Mouse (Mus musculus): ENCODE measurements at regions not wholly inside any gene's neighbourhood (a gene's known extent, or its start where the extent isn't known, plus 50 kb on each side); places are given as distances from the start of the nearest gene placed in this dataset.

GRCm38 (mm10) chr4:29034406-29034805 is 221.5 kb downstream of the Epha7 start:
- DNase-seq (ENCODE audit: low spot score in 2 of 2): no peak
- intact Hi-C loops (cut with DNase I): no loop called here

DNA sequence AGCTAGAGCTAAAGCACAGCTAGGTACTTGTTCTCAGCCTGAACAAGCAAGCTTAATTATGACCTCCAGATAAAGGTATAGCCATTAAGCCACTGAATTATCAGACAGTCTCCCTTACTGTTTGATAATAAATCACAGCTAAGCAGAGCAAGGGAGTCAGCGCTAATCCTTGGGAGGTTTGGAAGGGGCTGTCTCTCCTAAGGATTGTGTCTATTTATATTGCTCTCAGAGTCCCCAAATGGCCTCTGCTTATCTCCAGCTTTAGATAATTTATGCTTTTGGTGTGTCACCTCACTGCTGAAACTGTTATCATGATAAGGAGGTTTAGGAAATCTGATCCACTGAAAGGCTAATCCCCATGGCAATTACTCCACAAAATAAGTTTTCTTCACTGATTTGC is 227.1 kb downstream of the Epha7 start:
- intact Hi-C loops (cut with DNase I): no loop called here
- DNase-seq (ENCODE audit: low spot score in 2 of 2): no peak

DNA sequence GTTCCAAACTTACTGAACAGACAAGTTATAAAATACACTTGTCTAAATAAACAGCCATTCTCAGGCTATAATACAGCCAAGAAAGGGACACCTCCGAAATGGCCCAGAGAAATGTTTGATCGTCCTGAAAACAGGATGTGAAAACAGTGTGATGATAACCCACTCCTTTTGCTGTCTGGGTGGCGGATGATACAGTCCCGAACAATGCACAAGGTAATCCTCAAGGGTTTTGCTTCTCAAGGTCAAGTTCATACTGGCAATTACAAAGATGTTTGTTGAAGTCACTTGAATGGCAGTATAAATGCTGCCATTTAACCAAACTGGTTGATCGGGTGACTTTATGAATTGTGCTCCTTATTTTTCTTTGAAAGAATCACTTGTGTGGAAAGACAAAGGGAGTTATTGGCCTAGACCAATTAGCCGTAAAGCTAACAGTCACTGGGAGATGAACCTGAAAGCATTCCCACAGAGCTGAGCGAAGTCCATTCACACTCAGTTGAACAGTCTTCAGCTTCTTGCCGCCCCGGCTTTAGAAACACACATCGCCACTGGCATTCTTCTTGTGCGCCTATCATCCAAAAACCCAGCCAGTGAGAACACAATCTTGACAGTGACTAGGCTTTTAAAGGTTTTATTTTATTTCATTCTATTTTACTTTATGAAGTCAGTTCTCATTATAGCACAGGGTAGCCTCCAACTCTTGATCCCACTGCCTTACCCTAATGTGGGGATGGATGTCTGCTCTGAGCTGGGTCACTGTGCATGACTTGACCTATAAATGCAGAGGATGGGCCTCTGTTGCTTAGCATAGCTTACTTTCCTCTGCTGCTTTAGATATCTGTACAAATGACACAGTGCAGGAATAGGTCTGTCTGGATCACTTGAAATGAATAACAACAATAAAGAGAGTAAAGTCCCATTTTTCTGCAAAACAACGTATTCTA is 256.0 kb downstream of the Epha7 start:
- intact Hi-C loops (cut with DNase I): no loop called here
- no peak for DNase-seq (ENCODE audit: low spot score in 2 of 2)

GRCm38 (mm10) chr4:29074204-29074603 is 261.3 kb downstream of the Epha7 start:
- intact Hi-C loops (cut with DNase I): no loop called here
- DNase-seq (ENCODE audit: low spot score in 2 of 2): no peak

DNA sequence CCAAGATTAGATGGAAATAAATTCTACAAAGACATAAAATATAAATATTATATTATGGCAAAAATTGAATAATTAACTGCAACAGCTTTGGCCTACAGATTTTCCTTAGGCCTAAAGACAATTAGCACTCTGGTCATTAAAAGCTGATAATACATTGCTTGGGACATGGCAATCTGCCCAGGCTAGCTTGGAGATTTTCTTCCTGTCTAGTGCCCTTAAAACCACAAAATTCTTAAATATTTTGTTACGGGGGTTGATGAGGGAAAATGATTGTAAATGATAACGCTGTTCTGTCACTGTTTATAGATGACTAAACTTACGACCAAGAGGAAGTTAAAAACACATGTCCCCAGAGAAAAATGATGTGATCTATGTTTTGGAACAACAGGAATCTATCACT is 261.9 kb downstream of the Epha7 start:
- DNase-seq (ENCODE audit: low spot score in 2 of 2): no peak
- intact Hi-C loops (cut with DNase I): no loop called here

- no peak for DNase-seq (ENCODE audit: low spot score in 2 of 2)
- intact Hi-C loops (cut with DNase I): no loop called here
Measured at GRCm38 (mm10) chr4:29076683-29077082, 263.8 kb downstream of the Epha7 start.

DNA sequence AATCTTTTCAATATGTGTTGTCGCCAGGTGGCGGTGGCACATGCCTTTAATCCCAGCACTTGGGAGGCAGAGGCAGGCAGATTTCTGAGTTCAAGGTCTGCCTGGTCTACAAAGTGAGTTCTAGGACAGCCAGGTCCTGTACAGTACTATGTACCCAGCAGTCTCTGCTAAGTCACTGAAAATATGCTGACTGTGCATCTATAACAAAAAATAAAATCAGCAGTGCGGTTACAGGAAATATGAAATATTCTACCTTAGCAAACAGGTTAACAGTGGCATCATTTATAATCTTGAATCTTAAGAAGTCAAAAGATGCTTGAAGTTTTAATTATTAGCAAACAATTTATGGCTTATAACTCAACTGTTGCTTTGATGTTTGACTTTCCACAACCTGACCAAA is 265.5 kb downstream of the Epha7 start:
- DNase-seq (ENCODE audit: low spot score in 2 of 2): no peak
- intact Hi-C loops (cut with DNase I): no loop called here

DNA sequence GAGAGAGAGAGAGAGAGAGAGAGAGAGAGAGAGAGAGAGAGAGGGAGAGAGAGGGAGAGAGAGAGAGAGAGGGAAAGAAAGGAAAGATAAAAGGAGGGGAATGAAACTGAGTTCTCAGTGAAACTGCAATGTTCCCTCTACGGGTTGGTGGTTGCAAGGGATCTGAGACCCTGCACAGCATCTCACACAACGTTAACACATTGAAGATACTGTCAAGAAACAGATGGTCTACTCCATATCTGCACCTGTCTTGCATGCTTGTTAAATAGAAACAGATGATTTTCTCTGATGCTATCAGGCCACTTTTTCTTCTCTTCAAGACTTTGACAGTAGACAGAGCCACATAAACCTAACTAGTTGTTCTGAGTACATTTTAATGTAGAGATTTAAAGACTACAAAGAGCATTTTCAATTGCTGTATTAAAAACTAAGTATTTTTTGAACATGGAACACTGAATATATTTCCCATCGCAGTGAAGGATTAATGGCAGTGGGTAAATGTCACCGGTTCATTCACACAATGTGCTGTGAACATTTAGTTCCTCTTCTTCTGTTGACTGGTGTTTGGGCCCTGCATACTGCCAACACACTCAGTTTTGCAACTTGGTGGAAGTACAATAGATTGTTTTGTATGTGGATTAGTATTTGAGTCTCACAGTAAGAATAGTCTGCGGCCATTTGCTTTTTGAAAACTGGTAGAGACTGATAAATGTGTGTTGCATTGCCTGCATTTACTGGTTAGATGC is 270.8 kb downstream of the Epha7 start:
- no peak for DNase-seq (ENCODE audit: low spot score in 2 of 2)
- intact Hi-C loops (cut with DNase I): no loop called here

DNA sequence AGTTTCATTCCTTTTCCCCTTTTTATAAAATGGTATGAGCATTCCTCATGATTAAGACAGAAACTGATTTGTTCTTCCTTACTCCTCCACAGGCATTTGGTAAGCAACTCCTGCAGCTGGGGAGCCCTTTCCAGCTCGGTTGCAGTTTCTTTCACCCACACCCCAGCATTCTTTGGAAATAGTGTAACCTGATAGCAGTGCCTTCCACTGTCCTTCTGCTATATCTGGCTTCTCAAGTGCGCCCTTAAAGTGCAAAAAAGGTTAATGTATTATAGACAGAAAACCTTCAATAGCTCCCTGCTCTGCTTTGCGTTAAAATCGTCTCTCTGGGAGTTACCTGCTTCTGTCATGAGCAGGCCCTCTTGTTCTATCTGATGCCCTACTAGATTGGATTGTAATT is 278.0 kb downstream of the Epha7 start:
- DNase-seq (ENCODE audit: low spot score in 2 of 2): no peak
- intact Hi-C loops (cut with DNase I): no loop called here

GRCm38 (mm10) chr4:29091495-29092211 is 278.7 kb downstream of the Epha7 start:
- intact Hi-C loops (cut with DNase I): no loop called here
- DNase-seq (ENCODE audit: low spot score in 2 of 2): no peak

DNA sequence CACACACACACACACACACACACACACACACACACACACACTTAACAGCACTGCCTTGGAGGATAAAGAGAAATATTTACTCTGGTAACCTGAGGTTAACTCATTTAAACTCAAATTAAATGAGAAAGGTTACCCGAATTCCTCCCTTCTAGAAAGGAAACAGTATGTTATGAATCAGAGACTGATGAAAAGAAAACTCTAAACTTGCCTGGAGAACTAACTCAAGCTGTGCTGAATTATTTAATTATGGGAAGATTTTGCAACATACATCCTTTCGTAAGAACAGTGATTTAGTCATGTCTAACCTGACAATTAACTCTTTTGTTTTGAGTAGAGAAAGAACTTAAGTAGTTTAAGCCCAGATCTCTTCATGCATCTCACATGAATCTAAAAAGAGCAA is 289.4 kb downstream of the Epha7 start:
- intact Hi-C loops (cut with DNase I): no loop called here
- no peak for DNase-seq (ENCODE audit: low spot score in 2 of 2)

- DNase-seq (ENCODE audit: low spot score in 2 of 2): no peak
- intact Hi-C loops (cut with DNase I): no loop called here
Measured at GRCm38 (mm10) chr4:29103414-29103813, 290.5 kb downstream of the Epha7 start.

- no peak for DNase-seq (ENCODE audit: low spot score in 2 of 2)
- intact Hi-C loops (cut with DNase I): no loop called here
Measured at GRCm38 (mm10) chr4:29112552-29112951, 299.6 kb downstream of the Epha7 start.

DNA sequence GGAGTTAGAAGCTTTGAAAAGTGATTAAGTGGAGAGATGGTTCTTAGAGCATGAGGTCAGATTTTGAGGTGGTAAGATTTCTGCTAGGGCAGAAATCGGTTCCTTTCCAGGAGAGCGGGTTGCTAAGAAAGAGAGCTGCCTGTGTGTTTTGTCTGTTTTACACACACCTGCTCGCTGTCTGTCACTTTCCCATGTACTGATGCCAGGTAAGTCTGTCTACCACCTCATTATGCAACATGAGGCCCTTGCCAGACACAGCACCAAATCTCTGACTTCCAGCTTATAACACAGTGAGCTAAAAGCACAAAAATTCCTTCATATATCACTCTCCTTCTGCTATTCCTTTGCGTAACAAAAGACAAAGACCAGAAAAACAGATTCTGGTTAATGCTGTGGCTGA is 304.1 kb downstream of the Epha7 start:
- DNase-seq (ENCODE audit: low spot score in 2 of 2): no peak
- intact Hi-C loops (cut with DNase I): no loop called here

- DNase-seq (ENCODE audit: low spot score in 2 of 2): peak; percentile 44 to 52
- intact Hi-C loops (cut with DNase I): no loop called here
Measured at GRCm38 (mm10) chr4:29117926-29118325, 305.0 kb downstream of the Epha7 start.

- intact Hi-C loops (cut with DNase I): no loop called here
- DNase-seq (ENCODE audit: low spot score in 2 of 2): no peak
Measured at GRCm38 (mm10) chr4:29118679-29119479, 305.9 kb downstream of the Epha7 start.

- DNase-seq (ENCODE audit: low spot score in 2 of 2): no peak
- intact Hi-C loops (cut with DNase I): no loop called here
Measured at GRCm38 (mm10) chr4:29119480-29120153, 306.7 kb downstream of the Epha7 start.

DNA sequence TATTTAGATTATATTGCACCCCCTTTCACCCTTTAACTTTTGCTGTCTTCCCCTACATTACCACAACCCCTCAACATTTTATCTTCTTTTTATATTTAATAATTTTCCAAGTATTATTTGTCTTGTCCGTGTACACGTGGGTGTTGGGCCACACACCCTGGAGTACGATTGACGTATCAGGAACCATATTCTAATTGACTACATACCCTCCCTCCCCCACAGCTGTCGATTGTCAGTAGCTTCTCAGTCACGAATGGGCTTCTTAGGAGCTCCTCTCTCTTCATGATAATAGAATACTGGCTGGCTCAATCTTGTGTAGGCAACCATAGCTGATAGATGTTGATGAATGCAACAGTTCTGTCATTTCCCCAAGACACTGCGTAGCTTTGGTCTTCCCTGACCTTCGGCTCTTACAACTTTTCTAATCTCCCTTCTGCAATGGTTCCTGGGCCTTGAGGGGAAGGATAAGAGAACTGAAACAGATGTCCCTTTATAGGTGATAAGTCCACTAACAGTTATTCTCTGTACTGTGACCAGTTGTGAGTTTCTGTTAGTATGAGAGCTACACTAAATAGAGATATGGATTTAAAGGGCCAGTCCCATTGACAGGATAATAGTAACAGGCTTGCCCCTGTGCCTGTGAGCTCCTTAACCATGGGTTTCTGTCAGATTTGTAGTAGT is 310.9 kb downstream of the Epha7 start:
- intact Hi-C loops (cut with DNase I): no loop called here
- DNase-seq (ENCODE audit: low spot score in 2 of 2): no peak
